Mouse (Mus musculus) mesoderm, embryonic 11.5 days (tissue): ENCODE measurements around the gene Uchl1.

ENCODE experiments used
- DNase-seq: peaks from one replicate; pipeline ENCODE4 v3.0.0-alpha.2; 2012; ENCODE audit warnings: low read depth, low spot score

Uchl1 gene

DNA sequence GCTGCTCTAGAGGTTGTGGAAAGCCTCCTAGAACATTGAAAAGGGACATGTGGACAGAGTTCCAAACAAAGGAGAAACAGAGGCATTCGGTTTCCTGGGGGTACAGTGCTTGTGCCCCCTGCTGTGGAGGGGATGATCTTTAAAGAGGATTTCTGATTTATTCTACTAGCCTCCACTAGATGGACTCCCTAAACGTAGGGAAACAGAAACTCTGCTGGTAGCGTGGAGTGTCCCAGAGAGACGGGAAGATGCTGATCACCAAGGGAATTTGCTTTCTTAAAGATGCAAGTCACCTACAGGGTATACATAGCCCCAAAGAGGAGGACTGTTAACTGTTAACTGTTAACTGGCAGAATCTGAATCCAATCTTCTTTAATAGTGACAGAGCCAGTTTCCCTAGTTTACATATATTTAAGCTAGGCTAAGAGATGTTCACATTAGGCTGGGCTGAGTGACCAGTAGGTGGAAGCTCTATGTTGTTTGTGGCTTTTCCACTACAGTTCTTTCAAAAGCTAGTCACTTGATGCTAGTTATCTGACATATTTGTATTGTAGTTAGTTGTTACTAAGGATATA lies 34.6 kb downstream of the Uchl1 start:
- no peak for DNase-seq

- no peak for DNase-seq
These were observed 36.9 kb downstream of the Uchl1 start for GRCm38 (mm10) chr5:66712801-66713200.

- DNase-seq: no peak
These were observed 39.6 kb downstream of the Uchl1 start for GRCm38 (mm10) chr5:66715498-66715931.

GRCm38 (mm10) chr5:66717931-66718330 lies 42.0 kb downstream of the Uchl1 start:
- DNase-seq: no peak

DNA sequence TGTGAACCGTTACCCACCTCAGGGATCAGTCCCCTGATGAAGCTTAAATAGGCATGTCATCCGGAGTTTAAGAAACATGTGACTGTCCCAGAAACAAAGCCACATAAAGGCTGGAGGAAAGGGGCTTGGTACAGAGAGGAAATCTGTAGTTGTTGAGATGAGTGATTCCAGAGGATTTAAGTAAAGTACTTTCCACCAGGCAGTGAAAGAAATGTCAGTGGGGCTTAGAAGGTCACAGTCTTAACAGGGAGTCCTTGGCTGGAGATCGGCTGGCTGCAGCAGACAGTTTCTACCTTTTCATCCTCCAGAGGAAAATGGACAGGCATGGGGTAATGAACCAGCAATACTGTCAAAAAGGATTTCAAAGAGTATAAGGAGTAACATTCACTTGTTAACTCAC lies 42.5 kb downstream of the Uchl1 start:
- no peak for DNase-seq

GRCm38 (mm10) chr5:66718880-66719279 lies 43.0 kb downstream of the Uchl1 start:
- DNase-seq: no peak

DNA sequence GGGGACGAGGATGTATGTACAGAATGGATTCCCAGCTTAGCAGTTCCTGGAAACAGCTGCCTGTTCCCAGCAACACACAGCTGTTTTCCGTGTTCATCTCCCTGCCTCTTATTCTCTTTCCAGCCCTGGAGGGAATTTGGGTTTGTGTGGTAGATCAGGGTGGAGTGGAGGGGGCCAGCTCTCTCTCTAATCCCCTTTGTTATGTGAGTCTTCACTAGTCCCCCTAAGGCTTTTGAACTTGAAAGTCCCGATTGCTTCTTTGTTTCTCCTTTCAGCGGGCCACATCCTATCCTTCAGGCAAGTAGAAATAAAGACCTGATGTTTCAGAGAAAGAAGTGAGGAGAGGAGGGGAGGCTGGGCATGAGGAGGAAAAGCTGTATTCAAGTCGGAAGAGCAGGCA lies 45.0 kb downstream of the Uchl1 start:
- no peak for DNase-seq

DNA sequence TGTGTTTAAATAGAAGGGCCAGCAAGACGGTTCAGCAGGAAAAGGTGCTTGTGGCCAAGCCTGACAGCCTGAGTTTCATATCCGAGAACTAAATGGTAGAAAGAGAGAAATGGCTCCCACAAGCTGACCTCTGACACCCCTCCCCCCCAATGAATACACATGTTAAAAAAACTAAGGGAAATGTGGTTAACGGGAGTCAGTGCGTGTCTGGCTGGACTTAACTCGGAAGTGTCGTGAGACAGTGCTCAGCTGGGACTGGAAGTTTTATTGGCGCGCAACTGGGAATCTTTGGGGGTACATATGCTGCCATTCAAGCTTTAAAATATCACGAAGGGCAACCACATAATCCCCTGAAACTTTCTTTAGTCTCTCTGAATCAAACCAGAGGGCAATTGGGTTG lies 46.7 kb downstream of the Uchl1 start:
- DNase-seq: no peak

GRCm38 (mm10) chr5:66723037-66723436 lies 47.1 kb downstream of the Uchl1 start:
- DNase-seq: no peak

- no peak for DNase-seq
These were observed 47.7 kb downstream of the Uchl1 start for GRCm38 (mm10) chr5:66723626-66724025.

DNA sequence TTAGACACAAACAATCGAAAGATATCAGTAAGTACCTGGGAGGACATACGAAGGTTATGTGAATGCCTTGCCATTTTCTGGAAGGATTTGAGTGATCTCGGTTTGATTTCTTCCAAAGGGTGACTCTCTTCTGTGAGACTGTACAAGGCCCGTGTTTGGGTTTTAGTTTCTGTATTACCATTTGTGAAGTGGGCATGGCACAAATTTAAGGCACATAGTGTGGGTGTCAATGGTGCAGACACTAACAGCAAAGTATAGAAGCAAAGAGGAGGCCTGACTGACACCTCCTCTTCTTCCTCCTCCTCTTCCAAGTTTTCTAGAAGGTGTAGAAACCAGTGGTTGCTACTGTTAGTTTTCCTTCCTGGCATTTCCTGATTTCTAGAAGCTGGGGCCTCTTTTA lies 53.4 kb downstream of the Uchl1 start:
- no peak for DNase-seq

- DNase-seq: peak; percentile 80
These were observed 54.9 kb downstream of the Uchl1 start for GRCm38 (mm10) chr5:66730621-66731301.

DNA sequence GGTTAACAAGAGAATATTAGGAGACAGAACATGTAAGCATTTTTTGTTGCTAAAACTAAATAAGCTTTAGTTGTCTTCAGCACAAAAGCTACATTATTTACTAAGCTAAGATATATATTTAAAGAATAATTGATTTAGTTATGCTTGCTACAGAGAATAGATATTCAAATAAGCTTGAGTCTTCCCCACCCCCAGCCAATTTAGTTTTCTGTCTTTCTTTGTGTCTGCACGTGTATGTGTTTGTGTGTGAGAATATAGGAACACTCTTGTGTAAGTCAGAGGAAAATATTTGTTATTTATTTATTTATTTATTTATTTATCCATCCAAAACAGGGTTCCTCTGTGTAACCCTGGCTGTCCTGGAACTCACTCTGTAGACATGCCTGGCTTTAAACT lies 55.4 kb downstream of the Uchl1 start:
- DNase-seq: no peak

DNA sequence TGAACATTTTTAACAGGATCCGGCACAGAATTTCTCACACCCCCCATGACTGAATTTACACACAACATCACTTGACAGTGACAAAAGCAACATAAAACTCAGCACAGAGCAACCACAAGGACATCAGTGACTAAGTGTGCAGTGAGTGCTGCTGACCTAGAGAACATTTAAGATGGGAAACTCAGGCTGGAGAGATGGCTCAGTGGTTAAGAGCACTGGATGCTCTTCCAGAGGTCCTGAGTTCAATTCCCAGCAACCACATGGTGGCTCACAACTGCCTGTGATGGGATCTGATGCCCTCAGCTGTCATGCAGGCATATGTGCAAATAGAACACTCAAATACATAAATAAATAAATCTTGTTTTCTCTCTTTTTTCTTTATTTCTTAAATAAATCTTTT lies 57.7 kb downstream of the Uchl1 start:
- DNase-seq: no peak
